Mouse (Mus musculus) liver, embryonic 14.5 days (tissue): Measurements from ENCODE around the gene Gm12248.

Experiments used
- CTCF ChIP-seq: IDR thresholded peaks from 2 replicates; pipeline ENCODE4 v1.5.1; 2016; ENCODE audit warnings: antibody characterized with exemption, low read depth, control low read depth
- EP300 ChIP-seq: IDR thresholded peaks from 2 replicates; pipeline ENCODE4 v1.6.1; 2016; ENCODE audit warnings: antibody characterized with exemption, low read depth

- no peak for TF ChIP-seq EP300
- TF ChIP-seq CTCF = peak; percentile 69
These were observed 53.9 kb downstream of the Gm12248 start for GRCm38 (mm10) chr11:58039027-58039426.
